Mouse (Mus musculus) cerebellum, adult 2 months (tissue): ENCODE results near the gene Mcm3. TPM values are rescaled to one million over a fixed set of nuclear protein-coding genes. Genes with fewer than 3 reads are reported as not detected.

Experiments used
- DNase-seq, 2 experiments: peaks; one replicate each; pipeline ENCODE4 v3.0.0; 2021
- H3K27ac ChIP-seq: fragments of 200-500 bp; 2 replicates; pipeline ENCODE4 v1.5.1; 2012; ENCODE audit warnings: low read length, control low read depth, inconsistent platforms; ENCODE audit not compliant: insufficient read depth
- H3K27me3 ChIP-seq: fragments of 200-500 bp; 2 replicates; pipeline ENCODE4 v1.6.1; 2012; ENCODE audit warnings: inconsistent platforms, mild to moderate bottlenecking, low read length, moderate library complexity; ENCODE audit not compliant: control insufficient read depth, insufficient read depth
- H3K4me1 ChIP-seq: fragments of 200-500 bp; 2 replicates; pipeline ENCODE4 v1.6.1; 2011; ENCODE audit warnings: low read length; ENCODE audit not compliant: control insufficient read depth, insufficient read depth
- H3K4me3 ChIP-seq: fragments of 200-500 bp; replicated peaks from 2 replicates; pipeline ENCODE3; 2011; ENCODE audit warnings: mild to moderate bottlenecking, low read depth, low read length, control low read depth; ENCODE audit not compliant: insufficient read depth
- CTCF ChIP-seq: fragments of 200-500 bp; IDR thresholded peaks from 2 replicates; pipeline ENCODE4 v1.5.1; 2011; ENCODE audit warnings: low read depth, mild to moderate bottlenecking, control low read depth, low read length, moderate library complexity, borderline replicate concordance; ENCODE audit not compliant: insufficient read depth
- POLR2A ChIP-seq: fragments of 200-500 bp; IDR thresholded peaks from 2 replicates; pipeline ENCODE4 v1.6.1; 2011; ENCODE audit warnings: low read length, control low read depth, borderline replicate concordance; ENCODE audit not compliant: insufficient read depth
- WGBS: fragments of 180-500 bp; shearing (Covaris S2); methylation state at CpG from one replicate; pipeline ENCODE4 v1.1.7; 2018; 5-methylcytosine and 5-hydroxymethylcytosine counted together
- polyA plus RNA-seq: library from polyadenylated mRNA; depleted of rRNA; stranded (reverse); fragments of >200 nt; gene quantifications from 2 replicates; pipeline ENCODE4 v1.2.3, GENCODE M21; 2012; rRNA removed

Mcm3 gene
- polyA plus RNA-seq, result 1.7 and 2.8 TPM in 2 replicates

GRCm38 (mm10) chr1:20819771-20820605 is at the start of gene Mcm3:
Gene Mcm3, minus strand, starts transcription at chr1:20820312.
- TF ChIP-seq CTCF (no peak), POLR2A (no peak)
- DNase-seq, result peak; percentile 84 to 94
- no peak within 1 kb of the TSS for H3K27ac ChIP-seq
- H3K4me3 ChIP-seq, result peak within 1 kb of the TSS; percentile 82
- H3K27me3 ChIP-seq, result no peaks in the 10 kb centered on the region
- no peaks in the 10 kb centered on the region for H3K4me1 ChIP-seq
- WGBS, result under 1% methylated on average over 52 of the region's 52 CpGs

GRCm38 (mm10) chr1:20868036-20868435 is 47.9 kb upstream of the Mcm3 start:
- H3K27ac ChIP-seq, result no peak overlapping the region

GRCm38 (mm10) chr1:20867241-20867902 is 47.3 kb upstream of the Mcm3 start:
- WGBS, result 13% methylated on average over 8 of the region's 8 CpGs
- no peak overlapping the region for H3K4me3 ChIP-seq
- no peak overlapping the region for H3K27ac ChIP-seq
- TF ChIP-seq POLR2A (no peak), CTCF (no peak)
- peak; percentile 23 to 52 for DNase-seq
- no peaks in the 10 kb centered on the region for H3K27me3 ChIP-seq
- 0 out of 2 replicates have a peak, but pooled peaks cover 3% of the 10 kb centered on the region for H3K4me1 ChIP-seq

More at GRCm38 (mm10) chr1:20868036-20868435, 47.9 kb upstream of the Mcm3 start:
- Histone ChIP-seq H3K4me1 (0 out of 2 replicates have a peak, but pooled peaks cover 3% of the 10 kb centered on the region), H3K27me3 (no peaks in the 10 kb centered on the region), H3K4me3 (no peak overlapping the region)
- WGBS, result 55% methylated on average over 9 of the region's 9 CpGs
- DNase-seq, result no peak
- TF ChIP-seq CTCF (no peak), POLR2A (no peak)

- no peaks in the 10 kb centered on the region for H3K27me3 ChIP-seq
- 83% methylated on average over 5 of the region's 5 CpGs for WGBS
- DNase-seq, result no peak
- no peak overlapping the region for H3K27ac ChIP-seq
- H3K4me1 ChIP-seq, result 0 out of 2 replicates have a peak, but pooled peaks cover 3% of the 10 kb centered on the region
- H3K4me3 ChIP-seq, result no peak overlapping the region
- TF ChIP-seq POLR2A (no peak), CTCF (no peak)
Measured at GRCm38 (mm10) chr1:20863452-20864172, 43.5 kb upstream of the Mcm3 start.

- Histone ChIP-seq H3K4me1 (no peaks in the 10 kb centered on the region), H3K4me3 (no peak overlapping the region), H3K27me3 (no peaks in the 10 kb centered on the region), H3K27ac (no peak overlapping the region)
- 80% methylated on average over 3 of the region's 3 CpGs for WGBS
- DNase-seq, result no peak
- no peak for TF ChIP-seq POLR2A
- TF ChIP-seq CTCF, result no peak
Measured at GRCm38 (mm10) chr1:20861865-20862264, 41.8 kb upstream of the Mcm3 start.

- whole genome bisulfite sequencing, result 45% methylated on average over 3 of the region's 3 CpGs
- Histone ChIP-seq H3K4me1 (no peaks in the 10 kb centered on the region), H3K27ac (no peak overlapping the region), H3K27me3 (no peaks in the 10 kb centered on the region), H3K4me3 (no peak overlapping the region)
- no peak for TF ChIP-seq CTCF
- no peak for TF ChIP-seq POLR2A
- DNase-seq, result no peak
Measured at GRCm38 (mm10) chr1:20860775-20861174, 40.7 kb upstream of the Mcm3 start.

GRCm38 (mm10) chr1:20856924-20857902 is 37.1 kb upstream of the Mcm3 start:
- 93% methylated on average over 7 of the region's 7 CpGs for WGBS
- Histone ChIP-seq H3K27me3 (no peaks in the 10 kb centered on the region), H3K27ac (no peak overlapping the region), H3K4me3 (no peak overlapping the region), H3K4me1 (no peaks in the 10 kb centered on the region)
- TF ChIP-seq POLR2A (no peak), CTCF (no peak)
- DNase-seq, result no peak
